Mouse (Mus musculus) lung, postnatal 0 days (tissue): ENCODE data around the gene 2610002M06Rik.

Experiments used
- CTCF ChIP-seq: IDR thresholded peaks from 2 replicates; pipeline ENCODE4 v1.5.1; 2016; ENCODE audit warnings: antibody characterized with exemption, mild to moderate bottlenecking
- EP300 ChIP-seq: IDR thresholded peaks from 2 replicates; pipeline ENCODE4 v1.6.1; 2016; ENCODE audit warnings: antibody characterized with exemption, mild to moderate bottlenecking, control low read depth

DNA sequence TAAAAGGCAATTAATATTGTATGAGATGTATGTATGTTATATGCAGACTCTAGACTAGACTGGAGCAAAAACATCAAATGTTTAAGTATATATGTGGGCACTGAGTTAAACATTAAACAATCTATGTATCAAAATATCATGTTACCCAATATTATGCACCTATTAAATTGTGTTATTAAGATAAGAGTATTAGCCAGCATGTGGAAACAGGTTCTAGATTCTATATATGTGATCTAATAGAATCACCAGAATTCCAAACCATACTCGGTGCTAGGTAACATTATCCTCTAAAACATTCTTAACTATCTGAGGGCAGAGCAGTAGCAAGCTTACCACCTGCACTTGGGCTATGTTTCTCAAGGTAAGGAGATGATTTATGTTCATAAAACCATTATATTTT lies 23.8 kb downstream of the 2610002M06Rik start, which contains the start of gene Tent5d:
- TF ChIP-seq CTCF, result no peak
- no peak for TF ChIP-seq EP300
